Mouse (Mus musculus) MEL (cell line): ENCODE results near the gene Radil. TPM values are rescaled to one million over a fixed set of nuclear protein-coding genes. Genes with fewer than 3 reads are reported as not detected.

Experiments used
- DNase-seq: peaks from one replicate; pipeline ENCODE4 v3.0.0; 2011; ENCODE audit warnings: low read depth, low spot score
- H3K27ac ChIP-seq: 2 replicates; pipeline ENCODE4 v1.5.1; 2012; ENCODE audit warnings: low read depth, mild to moderate bottlenecking, control low read depth, low read length, moderate library complexity; ENCODE audit not compliant: control insufficient read depth
- H3K27me3 ChIP-seq, 2 experiments: fragments of 150-350 bp in 1 of 2; sonication (generic) in 1 of 2; 2 replicates each; pipeline ENCODE4 v1.6.1; 2012; ENCODE audit warnings: low read length in 2 of 2, mild to moderate bottlenecking in 2 of 2, improper control_type of control experiment in 1 of 2, moderate library complexity in 1 of 2; ENCODE audit not compliant: insufficient read depth in 2 of 2, control insufficient read depth in 1 of 2
- H3K36me3 ChIP-seq, 2 experiments: 2 replicates each; pipeline ENCODE4 v1.6.1; 2012 to 2014; ENCODE audit warnings: low read length in 2 of 2, improper control_type of control experiment in 1 of 2, inconsistent platforms in 1 of 2, mild to moderate bottlenecking in 1 of 2; ENCODE audit not compliant: insufficient read depth in 2 of 2, control insufficient read depth in 1 of 2
- H3K4me1 ChIP-seq, 2 experiments: fragments of 150-350 bp in 1 of 2; sonication (generic) in 1 of 2; 2 replicates each; pipeline ENCODE4 v1.6.1; 2012; ENCODE audit warnings: low read length in 2 of 2, improper control_type of control experiment in 1 of 2, mild to moderate bottlenecking in 1 of 2; ENCODE audit not compliant: insufficient read depth in 2 of 2, control insufficient read depth in 1 of 2
- H3K4me3 ChIP-seq, 2 experiments: fragments of 150-350 bp in 1 of 2; sonication (generic) in 1 of 2; 2 replicates each; pipeline ENCODE4 v1.5.1; 2012; ENCODE audit warnings: low read depth in 2 of 2, low read length in 2 of 2, mild to moderate bottlenecking in 2 of 2, moderate library complexity in 2 of 2, control low read depth in 1 of 2, improper control_type of control experiment in 1 of 2; ENCODE audit not compliant: control insufficient read depth in 1 of 2, insufficient read depth in 1 of 2
- H3K79me2 ChIP-seq: 2 replicates; pipeline ENCODE4 v1.6.1; 2012; ENCODE audit warnings: mild to moderate bottlenecking, low read length, moderate library complexity; ENCODE audit not compliant: control insufficient read depth, poor library complexity, insufficient read depth
- H3K9ac ChIP-seq: 2 replicates; pipeline ENCODE4 v1.6.1; 2012; ENCODE audit warnings: low read depth, mild to moderate bottlenecking, control low read depth, low read length, moderate library complexity; ENCODE audit not compliant: control insufficient read depth, poor library complexity, severe bottlenecking
- H3K9me3 ChIP-seq: fragments of 150-350 bp; sonication (generic); replicated peaks from 2 replicates; pipeline ENCODE4 v1.6.1; 2012; ENCODE audit warnings: mild to moderate bottlenecking, low read length, improper control_type of control experiment, moderate library complexity; ENCODE audit not compliant: insufficient read depth
- BHLHE40 ChIP-seq: IDR thresholded peaks from 2 replicates; pipeline ENCODE4 v1.6.1; 2012; ENCODE audit warnings: low read depth, mild to moderate bottlenecking, inconsistent platforms, low read length, improper control_type of control experiment, borderline replicate concordance
- CHD2 ChIP-seq: IDR thresholded peaks from 2 replicates; pipeline ENCODE4 v1.6.1; 2011; ENCODE audit warnings: low read length, improper control_type of control experiment
- CTCF ChIP-seq, 3 experiments: IDR thresholded peaks in 2 of 3; conservative IDR thresholded peaks in 1 of 3; 2 replicates each; pipeline ENCODE4 v1.5.1; 2011 to 2012; ENCODE audit warnings: low read length in 3 of 3, low read depth in 2 of 3, mild to moderate bottlenecking in 2 of 3, improper control_type of control experiment in 1 of 3, inconsistent platforms in 1 of 3, mixed read lengths in 1 of 3, moderate library complexity in 1 of 3; ENCODE audit not compliant: control insufficient read depth in 1 of 3, insufficient read depth in 1 of 3, poor library complexity in 1 of 3, severe bottlenecking in 1 of 3
- EP300 ChIP-seq, 2 experiments: IDR thresholded peaks; 2 replicates each; pipeline ENCODE4 v1.6.1; 2011; ENCODE audit warnings: improper control_type of control experiment in 2 of 2, low read length in 2 of 2, low read depth in 1 of 2, mild to moderate bottlenecking in 1 of 2
- ETS1 ChIP-seq: IDR thresholded peaks from 2 replicates; pipeline ENCODE4 v1.6.1; 2012; ENCODE audit warnings: low read depth, mild to moderate bottlenecking, inconsistent platforms, low read length, improper control_type of control experiment, moderate library complexity
- KAT2A ChIP-seq: conservative IDR thresholded peaks from 2 replicates; pipeline ENCODE4 v1.6.1; 2012; ENCODE audit warnings: low read depth, low read length, improper control_type of control experiment, inconsistent platforms
- MXI1 ChIP-seq: IDR thresholded peaks from 2 replicates; pipeline ENCODE4 v1.6.1; 2011; ENCODE audit warnings: mild to moderate bottlenecking, low read depth, low read length, improper control_type of control experiment
- NELFE ChIP-seq: IDR thresholded peaks from 2 replicates; pipeline ENCODE4 v1.6.1; 2011; ENCODE audit warnings: low read depth, low read length, improper control_type of control experiment
- POLR2AphosphoS5 ChIP-seq: IDR thresholded peaks from 2 replicates; pipeline ENCODE4 v1.6.1; 2012; ENCODE audit warnings: low read depth, borderline replicate concordance, mild to moderate bottlenecking, inconsistent platforms, low read length, moderate library complexity, mixed read lengths
- RCOR1 ChIP-seq: IDR thresholded peaks from 2 replicates; pipeline ENCODE4 v1.6.1; 2012; ENCODE audit warnings: low read depth, mild to moderate bottlenecking, inconsistent platforms, low read length, improper control_type of control experiment
- TAL1 ChIP-seq: IDR thresholded peaks from 2 replicates; pipeline ENCODE4 v1.6.1; 2012; ENCODE audit warnings: mild to moderate bottlenecking, inconsistent platforms, low read length, moderate library complexity, mixed read lengths
- USF1 ChIP-seq: IDR thresholded peaks from 2 replicates; pipeline ENCODE4 v1.6.1; 2014; ENCODE audit warnings: low read depth, mild to moderate bottlenecking, inconsistent platforms, low read length, improper control_type of control experiment, moderate library complexity
- USF2 ChIP-seq, 2 experiments: IDR thresholded peaks; 2 replicates each; pipeline ENCODE4 v1.6.1; 2011 to 2012; ENCODE audit warnings: improper control_type of control experiment in 2 of 2, low read length in 2 of 2, borderline replicate concordance in 1 of 2, inconsistent platforms in 1 of 2, low read depth in 1 of 2, mild to moderate bottlenecking in 1 of 2; ENCODE audit not compliant: insufficient read depth in 1 of 2
- ZC3H11A ChIP-seq: IDR thresholded peaks from 2 replicates; pipeline ENCODE4 v1.6.1; 2012; ENCODE audit warnings: low read depth, mild to moderate bottlenecking, inconsistent platforms, low read length, improper control_type of control experiment
- ZKSCAN1 ChIP-seq: IDR thresholded peaks from 2 replicates; pipeline ENCODE4 v1.6.1; 2012; ENCODE audit warnings: low read depth, mild to moderate bottlenecking, inconsistent platforms, low read length, improper control_type of control experiment, moderate library complexity
- ZMIZ1 ChIP-seq: IDR thresholded peaks from 2 replicates; pipeline ENCODE4 v1.6.1; 2012; ENCODE audit warnings: low read depth, mild to moderate bottlenecking, inconsistent platforms, low read length, improper control_type of control experiment, moderate library complexity
- ZNF384 ChIP-seq: IDR thresholded peaks from 2 replicates; pipeline ENCODE4 v1.6.1; 2012; ENCODE audit warnings: low read depth, mild to moderate bottlenecking, inconsistent platforms, low read length, improper control_type of control experiment
- polyA plus RNA-seq, 2 experiments: library from polyadenylated mRNA; stranded (reverse) in 1 of 2; unstranded in 1 of 2; fragments of >175 nt in 1 of 2; fragments of >200 nt in 1 of 2; gene quantifications; 2 replicates each; pipeline versions ENCODE4 v1.2.1 to v1.2.4; 2012; ENCODE audit warnings: low replicate concordance in 2 of 2, low read depth in 1 of 2; ENCODE audit not compliant: insufficient read length in 2 of 2, insufficient read depth in 1 of 2, missing spikeins in 1 of 2
- total RNA-seq: library from RNA; depleted of rRNA; stranded (reverse); fragments of 300-350 nt; gene quantifications from 2 replicates; pipeline ENCODE4 v1.2.3, GENCODE M21; 2012

Radil gene
- total and polyA plus RNA-seq, 3 experiments = 0.07 to 0.27 TPM; not detected in 1

DNA sequence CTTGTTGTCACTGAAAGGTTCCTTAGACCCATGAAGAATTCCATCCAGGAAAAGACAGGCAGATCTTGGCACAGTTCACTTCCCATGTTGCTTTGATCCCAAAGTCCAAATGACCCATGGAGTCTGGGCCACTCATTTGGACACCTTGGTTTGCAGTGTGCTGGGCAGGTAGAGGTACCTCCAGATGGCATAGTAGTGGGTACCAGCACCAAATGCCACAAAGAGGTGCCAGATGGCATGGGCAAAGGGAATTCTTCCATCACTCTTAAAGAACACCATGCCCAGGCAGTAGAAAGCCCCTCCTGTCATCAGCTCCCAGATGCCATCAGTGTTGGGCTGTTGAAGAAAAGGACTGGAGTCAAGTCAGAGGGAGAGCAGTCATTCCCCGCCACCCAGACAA lies 13.7 kb upstream of the Radil start:
- Histone ChIP-seq H3K4me3 (no peak overlapping the region), H3K27me3 (no peaks in the 10 kb centered on the region; a peak in 1 of 4 replicates), H3K36me3 (no peaks in the 10 kb centered on the region), H3K27ac (no peak overlapping the region), H3K4me1 (no peaks in the 10 kb centered on the region), H3K9ac (no peak overlapping the region), H3K9me3 (no peaks in the 10 kb centered on the region), H3K79me2 (no peaks in the 10 kb centered on the region)
- TF ChIP-seq KAT2A = no peak
- TF ChIP-seq ZC3H11A = no peak
- no peak for TF ChIP-seq NELFE
- TF ChIP-seq USF1 = no peak
- TF ChIP-seq BHLHE40 = no peak
- TF ChIP-seq ZNF384 = no peak
- no peak for TF ChIP-seq ZKSCAN1
- TF ChIP-seq EP300 (IDR thresholded peaks at IDR 0.05; ENCODE audit: low read depth in 1 of 2, low read length in 2 of 2) = no peak
- no peak for TF ChIP-seq ZMIZ1
- no peak for TF ChIP-seq CTCF (IDR thresholded peaks at IDR 0.05 in 2 of 3, conservative IDR thresholded peaks at IDR 0.05 in 1 of 3; ENCODE audit: control insufficient read depth in 1 of 3, insufficient read depth in 1 of 3, low read depth in 2 of 3, low read length in 3 of 3, poor library complexity in 1 of 3, severe bottlenecking in 1 of 3)
- TF ChIP-seq ETS1 = no peak
- TF ChIP-seq USF2 (IDR thresholded peaks at IDR 0.05; ENCODE audit: borderline replicate concordance in 1 of 2, insufficient read depth in 1 of 2, low read depth in 1 of 2, low read length in 2 of 2) = no peak
- no peak for DNase-seq

DNA sequence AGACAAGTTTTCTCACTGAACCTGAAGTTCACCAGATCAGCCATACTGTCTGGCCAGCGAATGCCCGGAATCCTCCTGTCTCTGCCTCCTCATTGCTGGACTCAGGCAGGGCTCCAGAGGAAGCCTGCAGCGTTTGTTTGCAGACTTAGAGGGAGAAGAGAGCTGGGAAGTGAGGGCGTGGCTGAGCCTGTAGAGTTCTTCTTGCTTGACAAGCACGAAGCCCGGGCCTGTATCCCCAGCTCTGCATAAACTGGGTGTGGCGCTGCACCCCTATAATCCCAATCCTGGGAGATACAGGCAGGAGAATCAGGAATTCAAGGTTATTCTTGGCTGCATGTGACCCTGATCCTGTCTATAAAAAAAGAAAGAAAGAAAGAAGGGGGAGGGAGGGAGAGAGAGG lies 9.4 kb upstream of the Radil start:
- TF ChIP-seq ZMIZ1 = no peak
- TF ChIP-seq ZC3H11A = no peak
- no peak for TF ChIP-seq POLR2AphosphoS5
- TF ChIP-seq TAL1 = no peak
- TF ChIP-seq RCOR1 = no peak
- TF ChIP-seq MXI1 = no peak
- no peak for TF ChIP-seq BHLHE40
- no peak for TF ChIP-seq CHD2
- H3K27ac ChIP-seq = no peak overlapping the region
- no peaks in the 10 kb centered on the region for H3K79me2 ChIP-seq
- H3K9me3 ChIP-seq = no peaks in the 10 kb centered on the region
- H3K36me3 ChIP-seq = no peaks in the 10 kb centered on the region
- H3K9ac ChIP-seq = no peak overlapping the region
- H3K4me1 ChIP-seq = no peaks in the 10 kb centered on the region
- DNase-seq = no peak
- no peaks in the 10 kb centered on the region for H3K27me3 ChIP-seq
- no peak overlapping the region for H3K4me3 ChIP-seq
